Mouse (Mus musculus): ENCODE results near the gene Tacc2. TPM values are rescaled to one million over a fixed set of nuclear protein-coding genes. Genes with fewer than 3 reads are reported as not detected.

Gene Tacc2
- polyA plus RNA-seq, 1 experiment from 2014 or later = 50.8 TPM

- WGBS = 85% methylated on average over 1 of the region's 1 CpGs
- no peak for DNase-seq (ENCODE audit: low spot score)
- H3K9me3 ChIP-seq = no peaks in the 10 kb centered on the region
- H3K27ac ChIP-seq = no peak overlapping the region
- no peaks in the 10 kb centered on the region for H3K36me3 ChIP-seq
- peaks cover 3% of the 10 kb centered on the region; the same call in 1 of the 2 replicates for H3K4me1 ChIP-seq (replicated peaks)
- H3K27me3 ChIP-seq (ENCODE audit: insufficient read depth, poor library complexity, severe bottlenecking) = no peaks in the 10 kb centered on the region
- H3K4me3 ChIP-seq = no peak overlapping the region
Measured at GRCm38 (mm10) chr7:130602804-130603203, 25.6 kb downstream of the Tacc2 start.

GRCm38 (mm10) chr7:130603556-130603955, 26.3 kb downstream of the Tacc2 start:
- no peak for DNase-seq (ENCODE audit: low spot score)

GRCm38 (mm10) chr7:130604390-130604789, 27.2 kb downstream of the Tacc2 start:
- no peaks in the 10 kb centered on the region for H3K36me3 ChIP-seq
- H3K27me3 ChIP-seq (ENCODE audit: insufficient read depth, poor library complexity, severe bottlenecking) = no peaks in the 10 kb centered on the region
- peaks cover 4% of the 10 kb centered on the region; the same call in 1 of the 2 replicates for H3K4me1 ChIP-seq (replicated peaks)
- H3K4me3 ChIP-seq = no peak overlapping the region
- no peaks in the 10 kb centered on the region for H3K9me3 ChIP-seq
- no peak for DNase-seq (ENCODE audit: low spot score)
- WGBS = 83% methylated on average over 2 of the region's 2 CpGs
- H3K27ac ChIP-seq = no peak overlapping the region

More at GRCm38 (mm10) chr7:130603556-130603955, 26.3 kb downstream of the Tacc2 start:
- no peaks in the 10 kb centered on the region for H3K36me3 ChIP-seq
- no peak overlapping the region for H3K4me3 ChIP-seq
- H3K27ac ChIP-seq = no peak overlapping the region
- WGBS = 89% methylated on average over 5 of the region's 5 CpGs
- H3K4me1 ChIP-seq (replicated peaks) = peaks cover 4% of the 10 kb centered on the region; the same call in 1 of the 2 replicates
- no peaks in the 10 kb centered on the region for H3K9me3 ChIP-seq
- no peaks in the 10 kb centered on the region for H3K27me3 ChIP-seq (ENCODE audit: insufficient read depth, poor library complexity, severe bottlenecking)

- WGBS = 27% methylated on average over 6 of the region's 6 CpGs
Measured at GRCm38 (mm10) chr7:130605111-130605510, 27.9 kb downstream of the Tacc2 start.

GRCm38 (mm10) chr7:130606958-130607357, 29.7 kb downstream of the Tacc2 start:
- Histone ChIP-seq H3K36me3 (no peaks in the 10 kb centered on the region), H3K4me3 (no peak overlapping the region), H3K27me3 (ENCODE audit: insufficient read depth, poor library complexity, severe bottlenecking) (no peaks in the 10 kb centered on the region), H3K4me1 (replicated peaks) (peaks cover 4% of the 10 kb centered on the region; the same call in 1 of the 2 replicates), H3K9me3 (no peaks in the 10 kb centered on the region), H3K27ac (no peak overlapping the region)
- no peak for DNase-seq (ENCODE audit: low spot score)
- WGBS = 92% methylated on average over 4 of the region's 4 CpGs

More at GRCm38 (mm10) chr7:130605111-130605510, 27.9 kb downstream of the Tacc2 start:
- no peak overlapping the region for H3K4me3 ChIP-seq
- H3K27me3 ChIP-seq (ENCODE audit: insufficient read depth, poor library complexity, severe bottlenecking) = no peaks in the 10 kb centered on the region
- DNase-seq (ENCODE audit: low spot score) = no peak
- no peak overlapping the region for H3K27ac ChIP-seq
- H3K9me3 ChIP-seq = no peaks in the 10 kb centered on the region
- peaks cover 4% of the 10 kb centered on the region; the same call in 1 of the 2 replicates for H3K4me1 ChIP-seq (replicated peaks)
- H3K36me3 ChIP-seq = no peaks in the 10 kb centered on the region

- H3K36me3 ChIP-seq = no peaks in the 10 kb centered on the region
- no peaks in the 10 kb centered on the region for H3K27me3 ChIP-seq (ENCODE audit: insufficient read depth, poor library complexity, severe bottlenecking)
- no peaks in the 10 kb centered on the region for H3K9me3 ChIP-seq
- H3K4me3 ChIP-seq = no peak overlapping the region
- no peaks in the 10 kb centered on the region for H3K4me1 ChIP-seq (replicated peaks)
- H3K27ac ChIP-seq = no peak overlapping the region
- WGBS = 73% methylated on average over 4 of the region's 4 CpGs
- no peak for DNase-seq (ENCODE audit: low spot score)
Measured at GRCm38 (mm10) chr7:130613973-130614372, 36.7 kb downstream of the Tacc2 start.

- Histone ChIP-seq H3K27ac (no peak overlapping the region), H3K4me3 (no peak overlapping the region), H3K4me1 (replicated peaks) (peaks cover 6% of the 10 kb centered on the region; the same call in 1 of the 2 replicates), H3K9me3 (no peaks in the 10 kb centered on the region), H3K36me3 (no peaks in the 10 kb centered on the region), H3K27me3 (ENCODE audit: insufficient read depth, poor library complexity, severe bottlenecking) (no peaks in the 10 kb centered on the region)
- 96% methylated on average over 3 of the region's 3 CpGs for WGBS
- no peak for DNase-seq (ENCODE audit: low spot score)
Measured at GRCm38 (mm10) chr7:130617591-130617990, 40.4 kb downstream of the Tacc2 start.

- no peaks in the 10 kb centered on the region for H3K9me3 ChIP-seq
- WGBS = 95% methylated on average over 2 of the region's 2 CpGs
Measured at GRCm38 (mm10) chr7:130621068-130621467, 43.8 kb downstream of the Tacc2 start.

GRCm38 (mm10) chr7:130621953-130622352, 44.7 kb downstream of the Tacc2 start:
- WGBS = 67% methylated on average over 3 of the region's 3 CpGs
- Histone ChIP-seq H3K9me3 (no peaks in the 10 kb centered on the region), H3K4me1 (replicated peaks) (peaks cover 6% of the 10 kb centered on the region; the same call in 1 of the 2 replicates), H3K4me3 (no peak overlapping the region), H3K36me3 (no peaks in the 10 kb centered on the region), H3K27ac (0 out of 2 replicates have a peak overlapping the region, but pooled peaks have one; percentile 16), H3K27me3 (ENCODE audit: insufficient read depth, poor library complexity, severe bottlenecking) (0 out of 2 replicates have a peak, but pooled peaks cover 6% of the 10 kb centered on the region)
- no peak for DNase-seq (ENCODE audit: low spot score)

More at GRCm38 (mm10) chr7:130621068-130621467, 43.8 kb downstream of the Tacc2 start:
- no peak for DNase-seq (ENCODE audit: low spot score)
- Histone ChIP-seq H3K27ac (no peak overlapping the region), H3K36me3 (no peaks in the 10 kb centered on the region), H3K4me3 (no peak overlapping the region), H3K4me1 (replicated peaks) (peaks cover 6% of the 10 kb centered on the region; the same call in 1 of the 2 replicates), H3K27me3 (ENCODE audit: insufficient read depth, poor library complexity, severe bottlenecking) (no peaks in the 10 kb centered on the region)

- Histone ChIP-seq H3K4me3 (no peak overlapping the region), H3K9me3 (no peaks in the 10 kb centered on the region), H3K27ac (no peak overlapping the region), H3K4me1 (replicated peaks) (peaks cover 6% of the 10 kb centered on the region; the same call in 1 of the 2 replicates), H3K36me3 (no peaks in the 10 kb centered on the region), H3K27me3 (ENCODE audit: insufficient read depth, poor library complexity, severe bottlenecking) (0 out of 2 replicates have a peak, but pooled peaks cover 6% of the 10 kb centered on the region)
- DNase-seq (ENCODE audit: low spot score) = no peak
- WGBS = 89% methylated on average over 4 of the region's 4 CpGs
Measured at GRCm38 (mm10) chr7:130622359-130622758, 45.1 kb downstream of the Tacc2 start.

- 90% methylated on average over 9 of the region's 9 CpGs for WGBS
- H3K4me3 ChIP-seq = no peak overlapping the region
- no peaks in the 10 kb centered on the region for H3K36me3 ChIP-seq
- H3K9me3 ChIP-seq = no peaks in the 10 kb centered on the region
- 0 out of 2 replicates have a peak, but pooled peaks cover 6% of the 10 kb centered on the region for H3K27me3 ChIP-seq (ENCODE audit: insufficient read depth, poor library complexity, severe bottlenecking)
- H3K4me1 ChIP-seq (replicated peaks) = peaks cover 6% of the 10 kb centered on the region; the same call in 1 of the 2 replicates
- no peak overlapping the region for H3K27ac ChIP-seq
- DNase-seq (ENCODE audit: low spot score) = no peak
Measured at GRCm38 (mm10) chr7:130624299-130624698, 47.1 kb downstream of the Tacc2 start.

- 83% methylated on average over 7 of the region's 7 CpGs for WGBS
- Histone ChIP-seq H3K4me1 (replicated peaks) (peaks cover 6% of the 10 kb centered on the region; the same call in 1 of the 2 replicates), H3K36me3 (no peaks in the 10 kb centered on the region), H3K27ac (peak overlapping the region; percentile 18; the same call in 1 of the 2 replicates), H3K4me3 (no peak overlapping the region), H3K9me3 (no peaks in the 10 kb centered on the region), H3K27me3 (ENCODE audit: insufficient read depth, poor library complexity, severe bottlenecking) (0 out of 2 replicates have a peak, but pooled peaks cover 6% of the 10 kb centered on the region)
- DNase-seq (ENCODE audit: low spot score) = no peak
Measured at GRCm38 (mm10) chr7:130625361-130625760, 48.1 kb downstream of the Tacc2 start.

- Histone ChIP-seq H3K27me3 (ENCODE audit: insufficient read depth, poor library complexity, severe bottlenecking) (0 out of 2 replicates have a peak, but pooled peaks cover 6% of the 10 kb centered on the region), H3K4me3 (no peak overlapping the region), H3K27ac (no peak overlapping the region), H3K9me3 (no peaks in the 10 kb centered on the region), H3K36me3 (no peaks in the 10 kb centered on the region), H3K4me1 (replicated peaks) (peaks cover 11% of the 10 kb centered on the region; the same call in 1 of the 2 replicates)
- WGBS = 58% methylated on average over 1 of the region's 1 CpGs
- no peak for DNase-seq (ENCODE audit: low spot score)
Measured at GRCm38 (mm10) chr7:130628601-130629000, 51.4 kb downstream of the Tacc2 start.

Data from hindbrain, embryonic 10.5 days (tissue).